Mouse (Mus musculus): ENCODE measurements at regions not wholly inside any gene's neighbourhood (a gene's known extent, or its start where the extent isn't known, plus 50 kb on each side); places are given as distances from the start of the nearest gene placed in this dataset.
"Not testable (repeated sequence)": the region's sequence is repeated elsewhere in the genome, so short reads cannot be mapped to it uniquely, and the experiment has no call there.

- Histone ChIP-seq H3K4me3 (no peak overlapping the region), H3K27ac (0 out of 2 replicates have a peak overlapping the region, but pooled peaks have one; percentile 7), H3K36me3 (ENCODE audit: control insufficient read depth, insufficient read depth, low read length) (no peaks in the 10 kb centered on the region), H3K27me3 (ENCODE audit: control insufficient read depth, insufficient read depth, low read length) (no peaks in the 10 kb centered on the region), H3K9ac (ENCODE audit: low read depth, low read length) (no peak overlapping the region), H3K4me1 (ENCODE audit: control insufficient read depth, insufficient read depth, low read length) (no peaks in the 10 kb centered on the region; the same call in 1 of the 2 replicates), H3K79me2 (replicated peaks; ENCODE audit: control insufficient read depth, insufficient read depth, low read length) (no peaks in the 10 kb centered on the region)
- intact Hi-C loops (cut with DNase I): no loop called here
- TF ChIP-seq POLR2A (IDR thresholded peaks at IDR 0.05; ENCODE audit: insufficient read depth, low read depth, low read length) (no peak), CTCF (IDR thresholded peaks at IDR 0.05) (peak; percentile 32)
- peak in 1 of 2 experiments; percentile 40 for DNase-seq
- WGBS: 59% methylated on average over 1 of the region's 1 CpGs
Measured at GRCm38 (mm10) chr2:166516261-166516660, 197.4 kb downstream of the Prex1 start.

GRCm38 (mm10) chr2:166514664-166515063 is 199.0 kb downstream of the Prex1 start:
- WGBS: 51% methylated on average over 8 of the region's 8 CpGs
- intact Hi-C loops (cut with DNase I): loop anchor here (1.0 kb wide), 1 partner anchor 318 kb away; no protein-coding TSS in a partner anchor

GRCm38 (mm10) chr2:166512488-166512887 is 201.1 kb downstream of the Prex1 start:
- H3K79me2 ChIP-seq (replicated peaks; ENCODE audit: control insufficient read depth, insufficient read depth, low read length): no peaks in the 10 kb centered on the region
- TF ChIP-seq POLR2A (IDR thresholded peaks at IDR 0.05; ENCODE audit: insufficient read depth, low read depth, low read length) (no peak), CTCF (IDR thresholded peaks at IDR 0.05) (peak; percentile 41), EP300 (IDR thresholded peaks at IDR 0.05; ENCODE audit: insufficient read depth, low read depth, low read length) (no peak)
- H3K4me3 ChIP-seq: no peak overlapping the region
- DNase-seq: no peak
- no peak overlapping the region for H3K27ac ChIP-seq
- WGBS: 87% methylated on average over 8 of the region's 8 CpGs
- no peaks in the 10 kb centered on the region for H3K27me3 ChIP-seq (ENCODE audit: control insufficient read depth, insufficient read depth, low read length)
- peaks cover 5% of the 10 kb centered on the region for H3K4me1 ChIP-seq (ENCODE audit: control insufficient read depth, insufficient read depth, low read length)
- no peaks in the 10 kb centered on the region for H3K36me3 ChIP-seq (ENCODE audit: control insufficient read depth, insufficient read depth, low read length)
- intact Hi-C loops (cut with DNase I): no loop called here
- H3K9ac ChIP-seq (ENCODE audit: low read depth, low read length): no peak overlapping the region

More at GRCm38 (mm10) chr2:166514664-166515063, 199.0 kb downstream of the Prex1 start:
- no peak overlapping the region for H3K4me3 ChIP-seq
- no peak overlapping the region for H3K9ac ChIP-seq (ENCODE audit: low read depth, low read length)
- H3K4me1 ChIP-seq (ENCODE audit: control insufficient read depth, insufficient read depth, low read length): peaks cover 3% of the 10 kb centered on the region
- no peaks in the 10 kb centered on the region for H3K79me2 ChIP-seq (replicated peaks; ENCODE audit: control insufficient read depth, insufficient read depth, low read length)
- H3K36me3 ChIP-seq (ENCODE audit: control insufficient read depth, insufficient read depth, low read length): no peaks in the 10 kb centered on the region
- no peak overlapping the region; the same call in 1 of the 2 replicates for H3K27ac ChIP-seq
- peak in 1 of 2 experiments; percentile 43 for DNase-seq
- TF ChIP-seq POLR2A (IDR thresholded peaks at IDR 0.05; ENCODE audit: insufficient read depth, low read depth, low read length) (no peak), CTCF (IDR thresholded peaks at IDR 0.05) (no peak), EP300 (IDR thresholded peaks at IDR 0.05; ENCODE audit: insufficient read depth, low read depth, low read length) (0 out of 2 replicates have a peak, but pooled peaks have one; percentile 33)
- no peaks in the 10 kb centered on the region for H3K27me3 ChIP-seq (ENCODE audit: control insufficient read depth, insufficient read depth, low read length)

- H3K4me3 ChIP-seq; H3K27me3 ChIP-seq (ENCODE audit: control insufficient read depth, insufficient read depth, low read length); DNase-seq; H3K36me3 ChIP-seq (ENCODE audit: control insufficient read depth, insufficient read depth, low read length); H3K9ac ChIP-seq (ENCODE audit: low read depth, low read length); H3K4me1 ChIP-seq (ENCODE audit: control insufficient read depth, insufficient read depth, low read length); intact Hi-C loops (cut with DNase I); H3K79me2 ChIP-seq (replicated peaks; ENCODE audit: control insufficient read depth, insufficient read depth, low read length); H3K27ac ChIP-seq: not testable (repeated sequence)
- 93% methylated on average over 3 of the region's 3 CpGs for WGBS
Measured at GRCm38 (mm10) chr2:166511477-166511876, 202.2 kb downstream of the Prex1 start.

GRCm38 (mm10) chr2:166510776-166511175 is 202.9 kb downstream of the Prex1 start:
- H3K27ac ChIP-seq: peak overlapping the region; percentile 2; the same call in 1 of the 2 replicates
- H3K27me3 ChIP-seq (ENCODE audit: control insufficient read depth, insufficient read depth, low read length): no peaks in the 10 kb centered on the region
- no peak overlapping the region for H3K4me3 ChIP-seq
- H3K4me1 ChIP-seq (ENCODE audit: control insufficient read depth, insufficient read depth, low read length): peaks cover 5% of the 10 kb centered on the region
- peak in 1 of 2 experiments; percentile 42 for DNase-seq
- H3K9ac ChIP-seq (ENCODE audit: low read depth, low read length): no peak overlapping the region
- no peaks in the 10 kb centered on the region for H3K79me2 ChIP-seq (replicated peaks; ENCODE audit: control insufficient read depth, insufficient read depth, low read length)
- intact Hi-C loops (cut with DNase I): no loop called here
- WGBS: 32% methylated on average over 4 of the region's 4 CpGs
- H3K36me3 ChIP-seq (ENCODE audit: control insufficient read depth, insufficient read depth, low read length): no peaks in the 10 kb centered on the region
- TF ChIP-seq POLR2A (IDR thresholded peaks at IDR 0.05; ENCODE audit: insufficient read depth, low read depth, low read length) (no peak), EP300 (IDR thresholded peaks at IDR 0.05; ENCODE audit: insufficient read depth, low read depth, low read length) (no peak), CTCF (IDR thresholded peaks at IDR 0.05) (no peak)

GRCm38 (mm10) chr2:166509591-166509990 is 204.0 kb downstream of the Prex1 start:
- Histone ChIP-seq H3K27me3 (ENCODE audit: control insufficient read depth, insufficient read depth, low read length) (no peaks in the 10 kb centered on the region), H3K9ac (ENCODE audit: low read depth, low read length) (no peak overlapping the region), H3K4me1 (ENCODE audit: control insufficient read depth, insufficient read depth, low read length) (peaks cover 5% of the 10 kb centered on the region), H3K27ac (no peak overlapping the region), H3K4me3 (no peak overlapping the region), H3K36me3 (ENCODE audit: control insufficient read depth, insufficient read depth, low read length) (no peaks in the 10 kb centered on the region), H3K79me2 (replicated peaks; ENCODE audit: control insufficient read depth, insufficient read depth, low read length) (no peaks in the 10 kb centered on the region)
- no peak for DNase-seq
- intact Hi-C loops (cut with DNase I): no loop called here
- 54% methylated on average over 10 of the region's 10 CpGs for WGBS
- TF ChIP-seq POLR2A (IDR thresholded peaks at IDR 0.05; ENCODE audit: insufficient read depth, low read depth, low read length) (no peak), CTCF (IDR thresholded peaks at IDR 0.05) (no peak), EP300 (IDR thresholded peaks at IDR 0.05; ENCODE audit: insufficient read depth, low read depth, low read length) (no peak)

Data from heart, adult 2 months (tissue).